Mouse (Mus musculus) erythroblast, embryonic 14.5 days (primary cell): ENCODE measurements around the gene Hapln2.

Experiments
- GATA1 ChIP-seq: IDR thresholded peaks from 2 replicates; pipeline ENCODE4 v1.6.1; 2012; ENCODE audit warnings: low read length, inconsistent platforms, mixed read lengths
- TAL1 ChIP-seq: IDR thresholded peaks from 3 replicates; pipeline ENCODE4 v1.6.1; 2012; ENCODE audit warnings: low read length, inconsistent platforms, mixed read lengths

DNA sequence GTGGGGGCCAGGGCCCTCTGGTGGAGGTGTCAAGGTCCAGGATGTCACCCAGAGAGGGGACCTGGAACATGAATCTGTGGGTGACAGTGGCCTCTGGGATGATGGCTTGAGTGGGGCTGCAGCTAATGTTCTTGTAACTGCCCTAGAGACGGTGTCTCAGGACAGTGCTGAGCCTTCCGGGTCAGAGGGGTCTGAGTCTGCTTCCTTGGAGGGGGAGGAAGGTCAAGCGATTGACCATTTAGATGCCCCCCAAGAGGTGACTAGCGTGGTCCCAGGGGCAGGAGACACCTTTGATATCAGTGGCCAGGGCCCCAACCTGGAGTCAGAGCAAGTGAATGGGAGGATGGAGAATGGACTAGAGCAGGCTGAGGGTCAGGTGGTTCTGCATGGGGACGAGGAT lies 47.9 kb downstream of the Hapln2 start:
- no peak for TF ChIP-seq TAL1
- no peak for TF ChIP-seq GATA1
